Mouse (Mus musculus) liver, embryonic 13.5 days (tissue): ENCODE measurements at regions not wholly inside any gene's neighbourhood (a gene's known extent, or its start where the extent isn't known, plus 50 kb on each side); places are given as distances from the start of the nearest gene placed in this dataset.

Experiments used
- ATAC-seq: fragments of 200-750 bp; cut with Nextera tagmentation; 2 replicates; pipeline ENCODE4 v1.8.0; 2017; ENCODE audit warnings: low read depth, mild to moderate bottlenecking, moderate number of reproducible peaks, moderate library complexity
- DNase-seq: peaks from one replicate; pipeline ENCODE4 v3.0.0; 2022
- H3K27ac ChIP-seq: fragments of 300-500 bp; sonication (generic); 2 replicates; pipeline ENCODE4 v1.5.1; 2015; ENCODE audit warnings: moderate library complexity, mild to moderate bottlenecking, inconsistent platforms
- H3K27me3 ChIP-seq: fragments of 300-500 bp; sonication (generic); 2 replicates; pipeline ENCODE4 v1.6.1; 2015; ENCODE audit warnings: mild to moderate bottlenecking, inconsistent platforms
- H3K36me3 ChIP-seq: fragments of 300-500 bp; sonication (generic); 2 replicates; pipeline ENCODE4 v1.6.1; 2015; ENCODE audit warnings: mild to moderate bottlenecking, inconsistent platforms
- H3K4me1 ChIP-seq: fragments of 300-500 bp; sonication (generic); replicated peaks from 2 replicates; pipeline ENCODE4 v1.6.1; 2015; ENCODE audit warnings: inconsistent platforms
- H3K4me2 ChIP-seq: fragments of 300-500 bp; sonication (generic); 2 replicates; pipeline ENCODE4 v1.6.1; 2015; ENCODE audit warnings: inconsistent platforms, mild to moderate bottlenecking, moderate library complexity
- H3K4me3 ChIP-seq: fragments of 300-500 bp; sonication (generic); replicated peaks from 2 replicates; pipeline ENCODE4 v1.5.1; 2015; ENCODE audit warnings: mild to moderate bottlenecking, inconsistent platforms
- H3K9ac ChIP-seq: fragments of 300-500 bp; sonication (generic); 2 replicates; pipeline ENCODE4 v1.6.1; 2015; ENCODE audit warnings: mild to moderate bottlenecking, inconsistent platforms
- H3K9me3 ChIP-seq: fragments of 300-500 bp; sonication (generic); replicated peaks from 2 replicates; pipeline ENCODE4 v1.6.1; 2016; ENCODE audit warnings: inconsistent platforms
- WGBS: fragments of 180-500 bp; shearing (Covaris S2); methylation state at CpG from one replicate; pipeline ENCODE4 v1.1.7; 2015; ENCODE audit not compliant: insufficient replicate concordance; 5-methylcytosine and 5-hydroxymethylcytosine counted together

GRCm38 (mm10) chr16:30671584-30671983, 72.1 kb downstream of the Fam43a start:
- Histone ChIP-seq H3K9me3 (no peaks in the 10 kb centered on the region), H3K4me1 (no peaks in the 10 kb centered on the region), H3K4me3 (no peak overlapping the region), H3K4me2 (no peak overlapping the region), H3K27ac (no peak overlapping the region), H3K9ac (no peak overlapping the region), H3K36me3 (no peaks in the 10 kb centered on the region), H3K27me3 (no peaks in the 10 kb centered on the region)
- WGBS = 66% methylated on average over 10 of the region's 10 CpGs
- DNase-seq (no peak), ATAC-seq (no peak)

GRCm38 (mm10) chr16:30672776-30673550, 73.4 kb downstream of the Fam43a start:
- no peaks in the 10 kb centered on the region for H3K4me1 ChIP-seq
- no peak overlapping the region for H3K9ac ChIP-seq
- ATAC-seq (no peak), DNase-seq (no peak)
- 46% methylated on average over 15 of the region's 15 CpGs for WGBS
- H3K4me3 ChIP-seq = no peak overlapping the region
- H3K27ac ChIP-seq = no peak overlapping the region
- no peaks in the 10 kb centered on the region for H3K36me3 ChIP-seq
- no peaks in the 10 kb centered on the region for H3K27me3 ChIP-seq
- H3K4me2 ChIP-seq = no peak overlapping the region
- H3K9me3 ChIP-seq = no peaks in the 10 kb centered on the region

- Histone ChIP-seq H3K4me2 (no peak overlapping the region), H3K4me1 (no peaks in the 10 kb centered on the region), H3K27me3 (no peaks in the 10 kb centered on the region), H3K36me3 (no peaks in the 10 kb centered on the region), H3K9ac (no peak overlapping the region), H3K9me3 (no peaks in the 10 kb centered on the region), H3K27ac (no peak overlapping the region), H3K4me3 (no peak overlapping the region)
- no peak for ATAC-seq
- no peak for DNase-seq
- 74% methylated on average over 15 of the region's 15 CpGs for WGBS
These were observed 74.1 kb downstream of the Fam43a start for GRCm38 (mm10) chr16:30673662-30674061.

GRCm38 (mm10) chr16:30675829-30676228, 76.3 kb downstream of the Fam43a start:
- WGBS = 23% methylated on average over 4 of the region's 4 CpGs
- Histone ChIP-seq H3K36me3 (no peaks in the 10 kb centered on the region), H3K4me3 (no peak overlapping the region), H3K4me2 (no peak overlapping the region), H3K4me1 (no peaks in the 10 kb centered on the region), H3K9ac (no peak overlapping the region), H3K27ac (no peak overlapping the region), H3K9me3 (no peaks in the 10 kb centered on the region), H3K27me3 (no peaks in the 10 kb centered on the region)
- no peak for ATAC-seq
- no peak for DNase-seq

GRCm38 (mm10) chr16:30677016-30677415, 77.5 kb downstream of the Fam43a start:
- ATAC-seq (no peak), DNase-seq (no peak)
- H3K27me3 ChIP-seq = no peaks in the 10 kb centered on the region
- H3K9ac ChIP-seq = no peak overlapping the region
- no peaks in the 10 kb centered on the region for H3K9me3 ChIP-seq
- no peak overlapping the region for H3K4me3 ChIP-seq
- H3K36me3 ChIP-seq = no peaks in the 10 kb centered on the region
- no peak overlapping the region for H3K4me2 ChIP-seq
- no peak overlapping the region for H3K27ac ChIP-seq
- H3K4me1 ChIP-seq = no peaks in the 10 kb centered on the region
- WGBS = 78% methylated on average over 4 of the region's 4 CpGs

GRCm38 (mm10) chr16:30677896-30678707, 78.6 kb downstream of the Fam43a start:
- no peak for DNase-seq
- H3K4me3 ChIP-seq = no peak overlapping the region
- no peaks in the 10 kb centered on the region for H3K4me1 ChIP-seq
- no peak overlapping the region for H3K4me2 ChIP-seq
- ATAC-seq = no peak
- H3K27ac ChIP-seq = no peak overlapping the region
- no peak overlapping the region for H3K9ac ChIP-seq
- no peaks in the 10 kb centered on the region for H3K27me3 ChIP-seq
- no peaks in the 10 kb centered on the region for H3K9me3 ChIP-seq
- WGBS = 63% methylated on average over 7 of the region's 7 CpGs
- H3K36me3 ChIP-seq = no peaks in the 10 kb centered on the region

- Histone ChIP-seq H3K4me2 (no peak overlapping the region), H3K4me1 (no peaks in the 10 kb centered on the region), H3K9me3 (no peaks in the 10 kb centered on the region), H3K4me3 (no peak overlapping the region), H3K27me3 (no peaks in the 10 kb centered on the region), H3K9ac (no peak overlapping the region), H3K27ac (no peak overlapping the region), H3K36me3 (no peaks in the 10 kb centered on the region)
- DNase-seq (no peak), ATAC-seq (no peak)
- WGBS = 55% methylated on average over 9 of the region's 9 CpGs
These were observed 79.4 kb downstream of the Fam43a start for GRCm38 (mm10) chr16:30678708-30679492.

- Histone ChIP-seq H3K27ac (no peak overlapping the region), H3K36me3 (no peaks in the 10 kb centered on the region), H3K27me3 (no peaks in the 10 kb centered on the region), H3K4me2 (no peak overlapping the region), H3K9ac (no peak overlapping the region), H3K4me1 (no peaks in the 10 kb centered on the region), H3K9me3 (no peaks in the 10 kb centered on the region), H3K4me3 (no peak overlapping the region)
- 59% methylated on average over 3 of the region's 3 CpGs for WGBS
- no peak for DNase-seq
- no peak for ATAC-seq
These were observed 79.9 kb downstream of the Fam43a start for GRCm38 (mm10) chr16:30679493-30679811.

- Histone ChIP-seq H3K4me2 (no peak overlapping the region), H3K4me1 (no peaks in the 10 kb centered on the region), H3K27me3 (no peaks in the 10 kb centered on the region), H3K4me3 (no peak overlapping the region), H3K9me3 (no peaks in the 10 kb centered on the region), H3K9ac (no peak overlapping the region), H3K27ac (no peak overlapping the region), H3K36me3 (no peaks in the 10 kb centered on the region)
- ATAC-seq (no peak), DNase-seq (no peak)
- WGBS = 54% methylated on average over 4 of the region's 4 CpGs
These were observed 81.9 kb downstream of the Fam43a start for GRCm38 (mm10) chr16:30681421-30681820.

- no peak overlapping the region for H3K27ac ChIP-seq
- no peak for ATAC-seq
- no peaks in the 10 kb centered on the region for H3K4me1 ChIP-seq
- H3K4me2 ChIP-seq = no peak overlapping the region
- WGBS = 61% methylated on average over 3 of the region's 3 CpGs
- H3K4me3 ChIP-seq = no peak overlapping the region
- DNase-seq = no peak
- H3K9me3 ChIP-seq = no peaks in the 10 kb centered on the region
- H3K36me3 ChIP-seq = no peaks in the 10 kb centered on the region
- H3K27me3 ChIP-seq = no peaks in the 10 kb centered on the region
- no peak overlapping the region for H3K9ac ChIP-seq
These were observed 84.5 kb downstream of the Fam43a start for GRCm38 (mm10) chr16:30683986-30684385.

GRCm38 (mm10) chr16:30686536-30686935, 87.0 kb downstream of the Fam43a start:
- H3K36me3 ChIP-seq = no peaks in the 10 kb centered on the region
- no peak for ATAC-seq
- 21% methylated on average over 6 of the region's 6 CpGs for WGBS

More at GRCm38 (mm10) chr16:30686536-30686935, 87.0 kb downstream of the Fam43a start:
- DNase-seq = no peak
- Histone ChIP-seq H3K9me3 (no peaks in the 10 kb centered on the region), H3K27ac (no peak overlapping the region), H3K4me3 (no peak overlapping the region), H3K4me2 (no peak overlapping the region), H3K27me3 (no peaks in the 10 kb centered on the region), H3K4me1 (no peaks in the 10 kb centered on the region), H3K9ac (no peak overlapping the region)
